Mouse (Mus musculus): ENCODE measurements around the gene Tmc3. TPM values are rescaled to one million over a fixed set of nuclear protein-coding genes. Genes with fewer than 3 reads are reported as not detected.
A peak's percentile ranks its signal among the peaks of the same experiment; 100 is the strongest.

The Tmc3 gene
- polyA plus RNA-seq, 1 experiment, result 0.65 TPM

DNA sequence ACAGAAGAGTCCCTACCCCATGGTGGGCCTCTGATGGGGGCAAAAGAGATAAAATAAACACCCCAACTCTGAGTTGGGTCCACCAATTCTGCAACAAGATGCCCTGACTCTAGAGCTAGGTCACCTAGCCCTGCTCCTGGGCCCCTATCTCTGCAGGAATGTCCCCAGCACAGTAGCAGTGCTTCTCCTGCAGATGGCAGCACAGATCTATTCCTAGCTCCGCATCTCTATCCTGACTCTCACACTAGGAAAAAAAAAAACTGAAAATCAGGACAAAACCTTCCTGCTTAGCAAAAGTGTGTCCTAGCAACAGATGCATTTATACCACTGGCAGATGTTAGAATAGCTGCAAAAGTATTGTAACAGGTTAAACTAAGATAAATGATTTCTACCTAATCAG, 84.0 kb downstream of the Tmc3 start:
- TF ChIP-seq POLR2A (IDR thresholded peaks at IDR 0.05; ENCODE audit: borderline replicate concordance, control insufficient read depth, low read depth, low read length) (no peak), CTCF (IDR thresholded peaks at IDR 0.05; ENCODE audit: control insufficient read depth, insufficient read depth, low read length) (peak; percentile 62)
- peaks cover 7% of the 10 kb centered on the region for H3K4me1 ChIP-seq (ENCODE audit: control insufficient read depth, insufficient read depth, low read length)
- 38% methylated on average over 1 of the region's 1 CpGs for WGBS
- H3K4me3 ChIP-seq (replicated peaks; ENCODE audit: control insufficient read depth, low read depth, low read length), result no peak overlapping the region
- H3K27ac ChIP-seq (ENCODE audit: control insufficient read depth, insufficient read depth, low read depth, low read length, poor library complexity), result peak overlapping the region; percentile 41; the same call in 1 of the 2 replicates

DNA sequence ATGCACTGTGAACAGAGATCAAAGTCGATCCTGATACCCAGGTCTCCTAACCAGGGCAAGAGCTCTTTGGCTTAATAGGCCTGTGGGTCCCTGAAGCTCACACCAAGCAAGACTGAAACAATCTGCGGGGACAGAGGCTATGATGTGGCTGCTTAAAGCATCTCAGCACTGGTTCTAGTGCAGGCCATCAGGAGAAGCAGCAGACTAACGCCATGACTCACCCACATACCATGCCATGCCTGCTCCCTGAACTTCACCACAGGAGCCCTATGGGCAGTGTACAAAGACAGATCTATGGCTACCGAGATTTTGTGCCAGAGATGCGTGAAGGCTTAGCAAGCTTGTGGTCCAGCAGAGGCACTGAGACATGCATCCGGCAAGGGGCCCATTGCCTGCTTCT, 86.8 kb downstream of the Tmc3 start:
- TF ChIP-seq CTCF (IDR thresholded peaks at IDR 0.05; ENCODE audit: control insufficient read depth, insufficient read depth, low read length) (no peak), POLR2A (IDR thresholded peaks at IDR 0.05; ENCODE audit: borderline replicate concordance, control insufficient read depth, low read depth, low read length) (no peak)
- Histone ChIP-seq H3K4me3 (replicated peaks; ENCODE audit: control insufficient read depth, low read depth, low read length) (no peak overlapping the region), H3K4me1 (ENCODE audit: control insufficient read depth, insufficient read depth, low read length) (peaks cover 7% of the 10 kb centered on the region), H3K27ac (ENCODE audit: control insufficient read depth, insufficient read depth, low read depth, low read length, poor library complexity) (no peak overlapping the region)
- 85% methylated on average over 6 of the region's 6 CpGs for whole genome bisulfite sequencing

Other genes with a start within 250 kb of the Tmc3 start
- 6.4 and 9.0 TPM in 2 replicates for gene Stard5, start 47.0 kb downstream of the Tmc3 start, polyA plus RNA-seq (2011; ENCODE audit: insufficient read depth, insufficient read length, low replicate concordance, missing spikeins)
- gene Il16, start 160.8 kb downstream of the Tmc3 start, polyA plus RNA-seq (2011; ENCODE audit: insufficient read depth, insufficient read length, low replicate concordance, missing spikeins), result 19.0 and 43.4 TPM in 2 replicates
- gene Cfap161, start 210.0 kb downstream of the Tmc3 start, polyA plus RNA-seq (2011; ENCODE audit: insufficient read depth, insufficient read length, low replicate concordance, missing spikeins), result not detected in 2 replicates

All from bone marrow, adult 2 months (tissue).